Mouse (Mus musculus): ENCODE measurements around the gene Tmem198.

The Tmem198 gene

GRCm38 (mm10) chr1:75487405-75488161, 8.3 kb downstream of the Tmem198 start:
- no peak for DNase-seq (ENCODE audit: low read depth, low spot score)

GRCm38 (mm10) chr1:75490785-75491551, 11.6 kb downstream of the Tmem198 start:
- no peak for DNase-seq (ENCODE audit: low read depth, low spot score)

GRCm38 (mm10) chr1:75492579-75493170, 13.3 kb downstream of the Tmem198 start:
- DNase-seq (ENCODE audit: low read depth, low spot score) = no peak

GRCm38 (mm10) chr1:75494878-75495548, 15.7 kb downstream of the Tmem198 start:
- DNase-seq (ENCODE audit: low read depth, low spot score) = no peak

GRCm38 (mm10) chr1:75498897-75499296, 19.6 kb downstream of the Tmem198 start:
- DNase-seq (ENCODE audit: low read depth, low spot score) = no peak

GRCm38 (mm10) chr1:75499441-75499840, 20.1 kb downstream of the Tmem198 start:
- DNase-seq (ENCODE audit: low read depth, low spot score) = no peak

- DNase-seq (ENCODE audit: low read depth, low spot score) = no peak
Measured at GRCm38 (mm10) chr1:75501905-75502304, 22.6 kb downstream of the Tmem198 start.

GRCm38 (mm10) chr1:75502945-75503650, 23.8 kb downstream of the Tmem198 start:
- no peak for DNase-seq (ENCODE audit: low read depth, low spot score)

GRCm38 (mm10) chr1:75503651-75503980, 24.3 kb downstream of the Tmem198 start:
- no peak for DNase-seq (ENCODE audit: low read depth, low spot score)

GRCm38 (mm10) chr1:75504256-75505045, 25.1 kb downstream of the Tmem198 start:
- no peak for DNase-seq (ENCODE audit: low read depth, low spot score)

GRCm38 (mm10) chr1:75505159-75505955, 26.0 kb downstream of the Tmem198 start:
- DNase-seq (ENCODE audit: low read depth, low spot score) = no peak

GRCm38 (mm10) chr1:75505956-75506831, 26.9 kb downstream of the Tmem198 start, which contains the start of gene Obsl1:
Gene Obsl1 (minus strand): TSS chr1:75506452.
- DNase-seq (ENCODE audit: low read depth, low spot score) = no peak

GRCm38 (mm10) chr1:75507006-75507405, 27.7 kb downstream of the Tmem198 start, which contains the start of gene Inha:
Gene Inha (plus strand): TSS chr1:75507077.
- DNase-seq (ENCODE audit: low read depth, low spot score) = no peak

GRCm38 (mm10) chr1:75509586-75509985, 30.3 kb downstream of the Tmem198 start:
- no peak for DNase-seq (ENCODE audit: low read depth, low spot score)

- DNase-seq (ENCODE audit: low read depth, low spot score) = no peak
Measured at GRCm38 (mm10) chr1:75510154-75510553, 30.8 kb downstream of the Tmem198 start.

GRCm38 (mm10) chr1:75511437-75512210, 32.3 kb downstream of the Tmem198 start:
- no peak for DNase-seq (ENCODE audit: low read depth, low spot score)

GRCm38 (mm10) chr1:75512550-75512949, 33.2 kb downstream of the Tmem198 start:
- DNase-seq (ENCODE audit: low read depth, low spot score) = no peak

All from c-Kit-negative CD71-positive TER-119-positive erythroid progenitor cells, embryonic 14.5 days (primary cell).